Comparison of ENCODE assay signal across 9 mouse cellular contexts in genomic region chr7:130732908-130733307, GRCm38 (mm10). TPM values are rescaled to one million over a fixed set of nuclear protein-coding genes. Genes with fewer than 3 reads are reported as not detected.
DNase-seq lines count a peak whose midpoint lies in the region; ATAC-seq and TF ChIP-seq lines count a peak whose summit lies in the region.
"Had no signal": no experiment of that assay in that cellular context is flagged by ENCODE, and none has a peak within 500 bp of the region (broad histone marks: within the 10 kb centered on the region; RNA-seq: fewer than 3 reads in every experiment).

No protein-coding gene starts in this region.

- H3K36me3 ChIP-seq in neural tube, embryonic 12.5 days, result peaks cover 63% of the 10 kb centered on the region
- peaks cover 73% of the 10 kb centered on the region for H3K36me3 ChIP-seq in hindbrain, embryonic 14.5 days (replicated peaks; ENCODE audit: control insufficient read depth, insufficient read depth)
- peaks cover 33% of the 10 kb centered on the region for H3K36me3 ChIP-seq in kidney, postnatal 0 days (ENCODE audit: insufficient read depth, low read length)

- H3K9ac ChIP-seq in neural tube, embryonic 12.5 days, result no peak overlapping the region
- H3K9ac ChIP-seq in hindbrain, embryonic 14.5 days, result no peak overlapping the region
- no peak overlapping the region for H3K9ac ChIP-seq in kidney, postnatal 0 days (ENCODE audit: low read depth, low read length)

- no peak overlapping the region for H3K4me2 ChIP-seq in neural tube, embryonic 12.5 days (replicated peaks)
- no peak overlapping the region for H3K4me2 ChIP-seq in hindbrain, embryonic 14.5 days (replicated peaks)
- H3K4me2 ChIP-seq in kidney, postnatal 0 days (ENCODE audit: low read length), result no peak overlapping the region

- no peaks in the 10 kb centered on the region for H3K27me3 ChIP-seq in neural tube, embryonic 12.5 days (replicated peaks)
- no peaks in the 10 kb centered on the region for H3K27me3 ChIP-seq in hindbrain, embryonic 14.5 days (ENCODE audit: control insufficient read depth, insufficient read depth, low read length)
- no peaks in the 10 kb centered on the region for H3K27me3 ChIP-seq in kidney, postnatal 0 days (ENCODE audit: insufficient read depth, low read length)

- no peak for TF ChIP-seq CTCF in kidney, postnatal 0 days (IDR thresholded peaks at IDR 0.05; ENCODE audit: low read depth)

- H3K27ac ChIP-seq in neural tube, embryonic 12.5 days, result peak overlapping the region; percentile 26; the same call in 1 of the 2 replicates
- peak overlapping the region; percentile 66 for H3K27ac ChIP-seq in hindbrain, embryonic 14.5 days
- H3K27ac ChIP-seq in kidney, postnatal 0 days, result peak overlapping the region; percentile 42; the same call in 1 of the 2 replicates

- 50% methylated on average over 6 of the region's 6 CpGs for WGBS in neural tube, embryonic 12.5 days
- 46% methylated on average over 6 of the region's 6 CpGs for WGBS in hindbrain, embryonic 14.5 days
- 50% methylated on average over 6 of the region's 6 CpGs for WGBS in kidney, postnatal 0 days

- no peak overlapping the region for H3K4me3 ChIP-seq in neural tube, embryonic 12.5 days
- H3K4me3 ChIP-seq in hindbrain, embryonic 14.5 days (replicated peaks; ENCODE audit: low read length), result no peak overlapping the region
- no peak overlapping the region for H3K4me3 ChIP-seq in kidney, postnatal 0 days (replicated peaks; ENCODE audit: low read depth, low read length)

- intact Hi-C loops in heart, postnatal 36 days (cut with DNase I), result loop anchor here (5.0 kb wide), 1 partner anchor 196 kb away; no protein-coding TSS in a partner anchor
- intact Hi-C loops in left cerebral cortex, postnatal 4 days (cut with DNase I), result loop anchor here (5.0 kb wide), 1 partner anchor 41 kb away; no protein-coding TSS in a partner anchor

- H3K4me1 ChIP-seq in neural tube, embryonic 12.5 days, result peaks cover 18% of the 10 kb centered on the region
- H3K4me1 ChIP-seq in hindbrain, embryonic 14.5 days (replicated peaks; ENCODE audit: control insufficient read depth, insufficient read depth, low read length), result peaks cover 21% of the 10 kb centered on the region
- H3K4me1 ChIP-seq in kidney, postnatal 0 days (replicated peaks; ENCODE audit: insufficient read depth, low read length), result 0 out of 2 replicates have a peak, but pooled peaks cover 6% of the 10 kb centered on the region

- no peaks in the 10 kb centered on the region for H3K9me3 ChIP-seq in neural tube, embryonic 12.5 days
- H3K9me3 ChIP-seq in hindbrain, embryonic 14.5 days (ENCODE audit: control insufficient read depth, low read length), result no peaks in the 10 kb centered on the region
- no peaks in the 10 kb centered on the region for H3K9me3 ChIP-seq in kidney, postnatal 0 days (replicated peaks; ENCODE audit: low read length)

- 0 out of 2 replicates have a peak, but pooled peaks have one; percentile 17 for ATAC-seq in neural tube, embryonic 12.5 days (ENCODE audit: low FRiP score, low read depth)
- no peak for ATAC-seq in hindbrain, embryonic 14.5 days (ENCODE audit: low FRiP score)
- ATAC-seq in kidney, postnatal 0 days (replicated peaks; ENCODE audit: low FRiP score, low read depth), result 0 out of 2 replicates have a peak, but pooled peaks have one; percentile 40

- no peak for DNase-seq in neural tube, embryonic 10.5 days (ENCODE audit: extremely low spot score, low spot score)
- DNase-seq in hindbrain, embryonic 14.5 days (ENCODE audit: low spot score), result no peak
- DNase-seq in kidney, postnatal 0 days (ENCODE audit: low spot score), result no peak
- no peak for DNase-seq in liver
- no peak for DNase-seq in heart, postnatal 36 days
- DNase-seq in left cerebral cortex, postnatal 4 days, result no peak
- DNase-seq: cerebellum, postnatal 14 days; lung, adult 18-20 months had no signal

RNA-seq across cellular contexts. Expression of gene Btbd16, which starts 41.0 kb away (rescaled TPM):
- 0.15 TPM in 1 of 2 replicates, not detected in the other for polyA plus RNA-seq in neural tube, embryonic 12.5 days (2016; fragmentation: Nextera tagmentation; extraction: Ambion mirVana)
- polyA plus RNA-seq in hindbrain, embryonic 14.5 days (2014; fragmentation: Nextera tagmentation; extraction: Ambion mirVana), result not detected in 2 replicates
- not detected in 2 replicates for polyA plus RNA-seq in kidney, postnatal 0 days (2015; fragmentation: Nextera tagmentation; extraction: Ambion mirVana)
- not detected for total RNA-seq in heart, postnatal 36 days (2021)
- total RNA-seq in left cerebral cortex, postnatal 4 days (2021), result under 1 TPM in 1 of 2 experiments, not detected in 1; 0.34 TPM
